Mouse (Mus musculus) heart, postnatal 36 days (tissue): ENCODE data around the gene Entpd8. TPM values are rescaled to one million over a fixed set of nuclear protein-coding genes. Genes with fewer than 3 reads are reported as not detected.

Experiments
- DNase-seq, 2 experiments: peaks; one replicate each; pipeline ENCODE4 v3.0.0; 2021 to 2022
- intact Hi-C: fragments of 180-260 bp; cut with DNase I; formaldehyde crosslinking; loops from one replicate; pipeline ENCODE4 v1.15.1; 2025
- microRNA-seq, 2 experiments: library from miRNA; unstranded; fragments of <30 nt; microRNA quantifications; one replicate each; pipeline ENCODE4 v1.2.0; 2021; ENCODE audit warnings: borderline number of aligned reads in 2 of 2
- total RNA-seq, 2 experiments: library from RNA; stranded (reverse); gene quantifications; 2 replicates each; pipeline ENCODE4 v1.2.3; 2021

Entpd8 gene
- total RNA-seq, 2 experiments from 2014 or later = not detected

DNA sequence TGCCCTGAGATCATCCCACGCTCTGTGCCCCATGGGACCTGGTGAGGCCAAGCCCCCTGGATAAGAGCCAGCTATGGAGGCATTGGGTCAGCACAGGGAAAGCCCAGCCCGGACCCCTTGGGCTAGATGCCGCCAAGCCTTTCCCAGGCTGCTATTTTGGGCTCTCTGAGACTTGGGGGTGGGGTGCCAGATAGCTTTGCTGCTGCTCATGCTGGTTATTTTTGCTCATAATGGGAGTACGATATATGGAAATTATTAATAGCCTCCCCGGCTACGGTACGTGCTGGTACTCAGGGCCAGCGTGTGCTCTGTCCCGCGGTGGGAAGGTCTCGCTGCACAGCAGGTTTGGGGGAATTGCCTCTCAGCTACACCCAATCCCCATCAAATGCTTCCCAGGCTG is 48.0 kb downstream of the Entpd8 start:
- intact Hi-C loops = loop anchor here (5.0 kb wide), 1 partner anchor 164 kb away; no protein-coding TSS in a partner anchor
- DNase-seq = peak; percentile 34 to 53

DNA sequence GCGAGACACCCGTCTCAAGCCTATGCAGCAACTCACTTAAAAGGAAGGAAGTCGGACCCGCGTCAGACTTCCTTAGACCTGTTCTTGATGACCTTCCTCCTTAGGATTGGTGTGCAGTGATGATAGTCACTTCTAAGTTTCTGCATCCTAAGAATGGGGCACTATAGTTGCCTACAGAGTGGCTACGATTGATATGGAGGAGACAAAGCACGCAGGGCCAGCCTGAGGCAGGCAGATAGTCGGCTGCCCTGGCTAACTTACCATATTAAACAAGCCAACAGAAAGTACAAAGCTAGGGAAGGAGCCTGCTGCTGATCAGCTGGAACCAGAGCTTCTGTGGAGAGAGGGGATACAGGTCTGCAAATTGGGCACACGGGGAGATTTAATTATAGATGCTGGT is 51.5 kb downstream of the Entpd8 start:
- intact Hi-C loops = no loop called here

More for the DNA sequence above, 51.5 kb downstream of the Entpd8 start:
- no peak for DNase-seq

Small RNAs within 50 kb of the gene (microRNA-seq; reads per million reads assigned to microRNA genes)
- gene Gm24328 = 0 reads per million in 2 experiments
- gene Mir7664 = 0 reads per million in 2 experiments

Other genes starting within 250 kb of the Entpd8 start
- gene Ehmt1, start 160.7 kb upstream of the Entpd8 start, total RNA-seq = 10 to 100 TPM; 31.7 to 36.7 TPM
- gene Arrdc1, start 145.1 kb upstream of the Entpd8 start, total RNA-seq = 1 to 10 TPM; 4.6 to 7.1 TPM
- 10 to 100 TPM; 16.1 to 18.4 TPM for gene Zmynd19, start 130.5 kb upstream of the Entpd8 start, total RNA-seq
- 1 to 10 TPM; 5.1 to 6.1 TPM for gene Dph7, start 117.9 kb upstream of the Entpd8 start, total RNA-seq
- 10 to 100 TPM; 91.0 to 99.1 TPM for gene Mrpl41, start 105.2 kb upstream of the Entpd8 start, total RNA-seq
- 10 to 100 TPM; 33.9 to 35.4 TPM for gene Pnpla7, start 104.3 kb upstream of the Entpd8 start, total RNA-seq
- 10 to 100 TPM; 14.4 to 16.3 TPM for gene Nsmf, start 25.9 kb upstream of the Entpd8 start, total RNA-seq
- not detected for gene Noxa1, start 14.8 kb downstream of the Entpd8 start, total RNA-seq
- gene Nrarp, start 100.5 kb downstream of the Entpd8 start, total RNA-seq = 10 to 100 TPM in 1 of 2 experiments, 1 to 10 TPM in 1; 9.7 to 12.0 TPM
- 1 to 10 TPM; 4.0 to 5.2 TPM for gene Tor4a, start 116.6 kb downstream of the Entpd8 start, total RNA-seq
- 10 to 100 TPM; 38.7 to 39.9 TPM for gene Nelfb, start 131.2 kb downstream of the Entpd8 start, total RNA-seq
- gene Stpg3, start 134.3 kb downstream of the Entpd8 start, total RNA-seq = not detected
- not detected for gene Fam166a, start 138.4 kb downstream of the Entpd8 start, total RNA-seq
- 100 to 1,000 TPM; 240 to 254 TPM for gene Tubb4b, start 144.4 kb downstream of the Entpd8 start, total RNA-seq
- gene Slc34a3, start 154.1 kb downstream of the Entpd8 start, total RNA-seq = not detected
- gene Rnf224, start 156.5 kb downstream of the Entpd8 start, total RNA-seq = not detected
- gene Rnf208, start 162.0 kb downstream of the Entpd8 start, total RNA-seq = under 1 TPM; 0.27 to 0.44 TPM
- not detected for gene Cysrt1, start 162.1 kb downstream of the Entpd8 start, total RNA-seq
- gene AL732309.1, start 166.6 kb downstream of the Entpd8 start, total RNA-seq = 1 to 10 TPM; 1.2 to 2.2 TPM
- gene Tmem203, start 175.1 kb downstream of the Entpd8 start, total RNA-seq = 10 to 100 TPM; 13.4 to 15.1 TPM
- gene Tprn, start 182.3 kb downstream of the Entpd8 start, total RNA-seq = 1 to 10 TPM; 4.8 to 8.6 TPM
- gene Ssna1, start 192.1 kb downstream of the Entpd8 start, total RNA-seq = 10 to 100 TPM; 37.4 to 44.0 TPM
- 10 to 100 TPM; 38.6 to 39.1 TPM for gene Anapc2, start 192.2 kb downstream of the Entpd8 start, total RNA-seq
- gene Tmem210, start 207.8 kb downstream of the Entpd8 start, total RNA-seq = not detected
- gene Lrrc26, start 209.6 kb downstream of the Entpd8 start, total RNA-seq = not detected
- gene Grin1, start 238.9 kb downstream of the Entpd8 start, total RNA-seq = not detected